Mouse (Mus musculus) thymus, postnatal 10 days (tissue): ENCODE data around the gene Hcn1.
"Not testable (repeated sequence)": the region's sequence is repeated elsewhere in the genome, so short reads cannot be mapped to it uniquely, and the experiment has no call there.

Source experiments
- DNase-seq, 2 experiments: peaks; one replicate each; pipeline ENCODE4 v3.0.0; 2021; ENCODE audit warnings: low spot score in 2 of 2

Hcn1 gene

GRCm38 (mm10) chr13:117858416-117858815 lies 256.3 kb downstream of the Hcn1 start:
- DNase-seq: no peak

- no peak for DNase-seq
These were observed 275.7 kb downstream of the Hcn1 start for GRCm38 (mm10) chr13:117877787-117878186.

- no peak for DNase-seq
These were observed 278.5 kb downstream of the Hcn1 start for GRCm38 (mm10) chr13:117880471-117881225.

- DNase-seq: no peak
These were observed 290.0 kb downstream of the Hcn1 start for GRCm38 (mm10) chr13:117892076-117892475.

- DNase-seq: no peak
These were observed 295.9 kb downstream of the Hcn1 start for GRCm38 (mm10) chr13:117898052-117898451.

- no peak for DNase-seq
These were observed 305.7 kb downstream of the Hcn1 start for GRCm38 (mm10) chr13:117907801-117908200.

GRCm38 (mm10) chr13:117929734-117930133 lies 327.6 kb downstream of the Hcn1 start:
- no peak for DNase-seq

- DNase-seq: no peak
These were observed 329.6 kb downstream of the Hcn1 start for GRCm38 (mm10) chr13:117931746-117932145.

- DNase-seq: no peak
These were observed 336.6 kb downstream of the Hcn1 start for GRCm38 (mm10) chr13:117938761-117939160.

GRCm38 (mm10) chr13:117940536-117941280 lies 338.6 kb downstream of the Hcn1 start:
- DNase-seq: no peak

GRCm38 (mm10) chr13:117946843-117947242 lies 344.7 kb downstream of the Hcn1 start:
- no peak for DNase-seq

GRCm38 (mm10) chr13:117947704-117948376 lies 345.7 kb downstream of the Hcn1 start:
- DNase-seq: no peak

- no peak for DNase-seq
These were observed 356.6 kb downstream of the Hcn1 start for GRCm38 (mm10) chr13:117958496-117959421.

GRCm38 (mm10) chr13:117964620-117965019 lies 362.5 kb downstream of the Hcn1 start:
- DNase-seq: no peak

GRCm38 (mm10) chr13:117975382-117975781 lies 373.3 kb downstream of the Hcn1 start:
- DNase-seq: no peak

GRCm38 (mm10) chr13:117975823-117976222 lies 373.7 kb downstream of the Hcn1 start:
- no peak for DNase-seq

GRCm38 (mm10) chr13:117984339-117984738 lies 382.2 kb downstream of the Hcn1 start:
- DNase-seq: no peak

GRCm38 (mm10) chr13:117999767-118000488 lies 397.8 kb downstream of the Hcn1 start:
- no peak for DNase-seq

- no peak for DNase-seq
These were observed 398.4 kb downstream of the Hcn1 start for GRCm38 (mm10) chr13:118000538-118000937.

- DNase-seq: no peak
These were observed 419.1 kb downstream of the Hcn1 start for GRCm38 (mm10) chr13:118021176-118021575.

GRCm38 (mm10) chr13:118022891-118023290 lies 420.8 kb downstream of the Hcn1 start:
- DNase-seq: not testable (repeated sequence)
